Mouse (Mus musculus): Measurements from ENCODE around the gene S1pr1.

The S1pr1 gene

DNA sequence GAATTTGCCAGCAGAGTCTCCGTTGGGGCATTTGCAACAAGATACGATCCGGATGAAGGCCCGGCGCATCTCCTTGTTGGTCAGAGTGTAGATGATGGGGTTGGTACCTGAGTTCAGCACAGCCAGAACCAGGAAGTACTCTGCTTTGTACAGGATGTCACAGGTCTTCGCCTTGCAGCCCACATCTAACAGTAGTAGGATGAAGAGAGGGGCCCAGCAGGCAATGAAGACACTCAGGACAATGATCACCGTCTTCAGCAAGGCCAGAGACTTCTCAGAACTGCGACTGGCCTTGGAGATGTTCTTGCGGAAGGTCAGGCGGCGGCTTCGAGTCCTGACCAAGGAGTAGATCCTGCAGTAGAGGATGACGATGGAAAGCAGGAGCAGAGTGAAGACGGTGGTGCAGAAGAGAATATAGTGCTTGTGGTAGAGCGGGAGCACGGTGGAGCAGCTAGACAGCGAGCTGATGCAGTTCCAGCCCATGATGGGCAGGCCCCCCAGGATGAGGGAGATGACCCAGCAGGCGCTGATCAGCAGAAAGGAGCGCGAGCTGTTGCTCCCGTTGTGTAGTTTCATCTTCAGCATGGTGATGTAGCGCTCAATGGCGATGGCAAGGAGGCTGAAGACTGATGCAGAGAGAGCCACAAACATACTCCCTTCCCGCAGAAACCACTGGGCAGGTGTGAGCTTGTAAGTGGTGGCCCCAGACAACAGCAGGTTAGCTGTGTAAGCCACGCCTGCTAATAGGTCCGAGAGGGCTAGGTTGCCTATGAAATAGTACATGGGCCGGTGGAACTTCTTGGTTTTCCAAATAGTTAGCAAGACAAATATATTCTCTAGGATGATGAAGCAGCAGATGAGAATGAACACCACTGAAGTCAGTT lies 2.7 kb downstream of the S1pr1 start:
- no peak for DNase-seq (ENCODE audit: low spot score)

DNA sequence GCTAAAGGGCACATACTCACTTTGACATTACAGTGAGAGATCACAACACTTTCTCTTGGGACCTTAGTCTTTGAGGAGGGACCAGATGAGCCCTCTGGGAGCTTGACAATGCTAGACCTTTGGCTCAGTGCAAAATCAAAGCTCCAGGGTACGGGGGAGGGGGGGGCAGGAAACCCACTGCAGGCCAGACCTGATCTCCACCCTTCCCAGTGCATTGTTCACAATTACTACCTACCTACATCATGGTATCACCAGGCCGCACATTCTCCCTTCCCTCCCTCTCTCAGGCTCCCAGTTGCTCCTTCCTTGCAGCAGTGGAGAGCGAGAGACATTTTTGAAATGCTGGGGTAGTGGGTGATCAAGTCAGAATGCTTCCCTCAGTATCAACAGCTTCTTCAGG lies 3.5 kb downstream of the S1pr1 start:
- no peak for DNase-seq (ENCODE audit: low spot score)

DNA sequence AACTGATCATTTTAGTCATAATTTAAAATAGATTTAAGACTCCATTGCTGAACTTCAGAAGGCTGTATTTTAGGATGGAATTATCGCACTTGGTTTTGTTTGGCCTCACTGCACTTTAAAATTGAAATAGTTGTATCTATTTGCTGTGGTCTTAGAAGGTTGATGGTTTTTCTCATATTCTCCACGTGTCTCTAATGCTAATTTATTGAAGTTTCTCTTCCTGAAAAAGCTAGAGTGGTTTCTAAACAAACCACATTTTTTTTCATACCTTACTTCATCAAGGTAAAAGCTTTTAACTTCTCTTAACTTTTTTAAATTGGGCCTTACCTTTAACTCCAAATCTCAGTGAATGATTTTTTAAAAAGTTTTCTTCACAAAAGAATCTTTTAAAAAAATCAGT lies 4.8 kb downstream of the S1pr1 start:
- DNase-seq (ENCODE audit: low spot score), result no peak

DNA sequence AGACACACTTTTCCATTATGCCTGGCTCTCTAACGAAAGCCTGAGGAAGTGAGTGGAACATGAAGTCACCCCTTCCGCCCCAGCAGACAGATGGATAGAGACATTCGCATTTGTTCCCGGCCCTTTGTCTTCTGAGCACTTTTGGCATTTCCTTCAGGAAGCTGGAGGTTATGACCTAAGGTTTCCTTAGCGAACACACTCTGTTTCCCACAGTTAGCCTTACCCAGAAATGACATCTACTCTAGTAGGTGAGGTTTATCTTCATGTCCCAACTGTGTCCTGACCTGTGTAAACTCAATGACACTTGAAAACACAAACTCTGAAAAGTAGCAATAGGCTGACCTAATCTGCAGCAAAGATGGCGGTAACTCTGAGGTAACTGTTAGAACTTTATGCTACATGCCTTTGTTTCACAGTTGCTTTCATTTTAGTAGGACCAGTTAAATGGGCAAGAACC lies 5.7 kb downstream of the S1pr1 start:
- no peak for DNase-seq (ENCODE audit: low spot score)

DNA sequence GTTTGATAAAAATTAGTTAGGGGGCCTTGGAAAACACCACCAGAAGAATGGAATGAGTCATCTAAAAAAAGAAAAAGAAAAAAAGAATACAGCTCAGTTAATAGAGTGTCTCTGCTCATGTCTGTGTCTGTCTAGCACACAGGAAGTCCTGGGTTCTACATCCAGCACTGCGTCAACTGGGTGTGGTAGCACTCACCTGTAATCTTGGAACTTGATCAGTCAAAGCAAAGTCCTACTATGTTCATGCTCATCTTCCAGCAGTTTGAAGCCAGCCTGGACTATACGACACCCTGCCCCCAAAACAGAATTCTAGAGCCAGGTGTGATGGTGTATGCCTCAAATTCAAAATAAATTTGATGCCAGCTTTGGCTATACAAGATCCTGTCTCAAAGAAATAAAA lies 8.1 kb downstream of the S1pr1 start:
- no peak for DNase-seq (ENCODE audit: low spot score)

DNA sequence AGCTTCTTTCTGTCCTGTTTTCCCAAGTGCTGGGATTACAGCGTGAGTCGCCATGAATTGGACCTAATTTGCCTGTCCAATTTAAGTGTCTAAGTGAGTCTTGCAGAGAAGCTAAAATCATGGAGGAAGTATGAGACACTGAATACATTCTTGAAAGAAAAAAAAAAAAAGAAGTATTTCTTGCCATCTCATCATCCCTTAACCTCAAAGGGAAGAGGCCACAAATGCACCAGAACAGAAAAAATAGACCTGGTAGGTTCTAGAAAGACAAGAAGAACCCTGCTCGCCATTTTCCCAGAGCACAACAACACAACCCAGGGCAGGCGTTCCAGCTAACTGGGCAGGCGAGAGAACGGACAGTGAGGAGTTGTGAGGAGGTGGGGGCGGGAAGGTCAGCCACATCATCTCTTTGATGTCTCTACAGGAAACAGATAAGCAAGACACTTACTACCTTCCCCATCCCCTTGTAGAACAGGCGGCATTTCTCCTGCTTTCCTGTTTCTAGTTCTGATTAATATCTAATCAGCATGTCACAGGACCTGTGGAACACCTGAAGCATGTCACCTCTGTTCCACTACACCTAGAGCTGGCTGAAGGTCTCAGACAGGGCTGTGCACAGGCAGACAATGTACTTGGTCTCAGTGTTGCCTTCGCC lies 10.5 kb downstream of the S1pr1 start:
- no peak for DNase-seq (ENCODE audit: low spot score)

DNA sequence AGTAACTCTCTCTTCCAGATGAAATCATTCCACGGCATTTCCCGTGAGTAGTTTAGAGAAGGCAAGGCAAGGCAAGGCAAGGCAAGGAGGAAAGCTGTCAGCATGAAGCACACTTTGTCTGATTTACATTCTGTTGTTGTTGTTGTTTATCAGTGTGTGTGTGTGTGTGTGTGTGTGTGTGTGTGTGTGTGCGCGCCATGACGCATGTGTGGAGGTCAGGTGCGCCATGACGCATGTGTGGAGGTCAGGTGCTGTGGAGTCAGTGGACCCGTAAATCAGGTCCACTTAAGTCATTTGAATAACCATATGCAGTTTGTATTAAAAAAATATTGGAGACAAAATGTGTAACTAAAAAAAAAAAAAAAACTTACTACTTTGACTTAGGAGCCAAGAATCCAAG lies 11.2 kb downstream of the S1pr1 start:
- no peak for DNase-seq (ENCODE audit: low spot score)

DNA sequence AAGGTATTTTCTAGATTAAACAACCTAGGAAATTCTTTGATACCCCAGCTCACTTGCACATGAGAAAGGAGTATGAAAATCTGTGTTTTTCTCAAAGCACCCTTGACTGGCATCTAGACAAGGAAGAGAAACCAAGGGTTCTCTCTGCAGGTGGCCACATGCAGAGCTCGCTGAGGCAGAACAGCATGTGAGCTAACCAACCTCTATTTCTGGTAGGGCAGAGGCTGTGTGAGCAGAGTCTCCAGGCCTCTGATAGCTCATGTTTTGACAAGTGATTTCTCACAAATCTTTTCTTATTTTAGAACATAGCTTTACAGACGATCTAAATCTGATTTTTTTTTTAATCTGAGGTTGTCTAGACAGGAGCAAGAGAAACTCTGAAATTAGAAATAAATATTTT lies 12.8 kb downstream of the S1pr1 start:
- DNase-seq (ENCODE audit: low spot score), result no peak

DNA sequence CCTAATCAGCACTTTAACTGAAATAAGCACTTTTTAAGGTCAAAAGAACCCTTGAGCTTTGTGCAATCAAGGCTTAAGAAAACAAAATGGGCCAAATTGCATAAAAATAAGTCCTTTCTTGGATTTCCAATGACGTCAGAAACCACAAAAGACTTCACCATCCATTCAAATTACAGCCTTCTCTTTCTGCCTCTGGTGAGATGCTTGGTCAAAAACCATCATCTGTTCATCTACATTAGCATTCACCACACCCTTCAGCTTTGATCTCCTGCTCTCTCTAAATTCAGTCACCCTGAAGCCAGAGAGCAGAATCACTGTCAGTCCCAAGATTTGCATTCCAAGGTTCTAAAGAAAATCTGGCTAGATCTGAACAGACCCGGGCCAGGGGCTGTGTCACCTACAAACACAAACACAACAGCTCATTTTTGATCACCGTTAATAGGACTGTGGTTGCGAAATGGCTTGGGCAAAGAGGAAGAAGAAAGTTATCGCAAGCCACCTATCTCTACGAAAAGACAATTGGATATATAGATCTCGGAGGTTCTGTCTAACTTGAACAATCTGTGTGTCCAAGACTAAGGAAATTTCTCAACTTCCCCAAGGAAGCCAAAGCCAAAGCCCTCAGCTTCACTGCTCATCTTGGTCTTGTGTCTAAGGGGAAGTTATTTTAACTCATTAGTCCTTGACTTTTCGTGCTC lies 19.5 kb downstream of the S1pr1 start:
- no peak for DNase-seq (ENCODE audit: low spot score)

DNA sequence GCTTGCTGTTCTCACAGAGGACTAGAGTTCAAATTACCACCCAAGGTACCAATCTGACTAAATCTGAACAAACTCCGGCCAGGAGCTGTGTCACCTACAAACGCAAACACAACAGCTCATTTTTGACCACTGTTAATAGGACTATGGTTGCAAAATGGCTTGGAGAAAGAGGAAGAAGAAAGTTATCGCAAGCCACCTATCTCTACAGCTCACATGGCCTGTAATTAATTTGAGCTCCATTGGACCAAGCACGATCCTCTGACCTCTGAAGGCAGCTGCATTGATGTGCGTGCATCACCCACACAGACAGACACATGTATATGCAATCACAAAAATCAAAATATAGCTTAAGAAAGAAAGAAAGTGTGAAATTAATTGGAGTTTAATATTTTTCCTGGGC lies 20.7 kb downstream of the S1pr1 start:
- DNase-seq (ENCODE audit: low spot score), result no peak

DNA sequence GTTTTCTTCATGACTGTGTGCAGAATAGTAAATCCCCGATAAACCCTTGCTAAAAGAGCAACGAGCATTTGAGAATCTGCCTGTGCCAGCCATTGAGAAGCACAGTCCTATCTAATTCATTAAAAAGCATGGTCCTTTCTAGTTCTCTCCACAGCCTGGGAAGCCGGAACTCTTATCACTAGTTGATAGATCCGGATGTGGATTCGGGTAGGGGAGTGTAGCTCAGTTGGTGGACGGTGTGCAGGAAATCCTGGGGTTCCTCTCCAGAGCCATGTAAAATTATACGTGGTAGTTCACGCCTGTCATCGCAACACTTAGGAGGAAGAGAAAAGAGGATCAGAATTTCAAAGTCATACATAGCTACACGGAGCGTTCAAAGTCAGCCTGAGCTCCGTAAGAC lies 21.5 kb downstream of the S1pr1 start:
- DNase-seq (ENCODE audit: low spot score), result no peak

DNA sequence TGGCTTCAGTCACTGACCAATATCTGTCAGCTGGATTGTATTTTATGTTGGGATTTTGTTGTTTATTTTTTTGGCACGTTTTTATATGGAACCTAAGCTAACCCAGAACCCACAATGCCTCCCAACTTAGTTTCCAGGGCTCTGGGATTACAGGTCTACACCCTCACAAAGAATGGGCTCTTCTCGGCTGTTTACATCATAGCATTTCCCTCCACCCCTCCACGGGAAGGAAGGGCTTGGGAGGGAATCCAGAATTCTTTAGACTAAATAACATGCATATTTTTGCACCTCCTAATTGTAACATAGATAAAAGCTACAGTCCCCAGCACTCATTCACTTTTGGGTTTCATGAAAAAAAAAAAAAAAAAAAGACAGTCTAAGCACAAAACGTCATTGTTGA lies 22.0 kb downstream of the S1pr1 start:
- DNase-seq (ENCODE audit: low spot score), result no peak

DNA sequence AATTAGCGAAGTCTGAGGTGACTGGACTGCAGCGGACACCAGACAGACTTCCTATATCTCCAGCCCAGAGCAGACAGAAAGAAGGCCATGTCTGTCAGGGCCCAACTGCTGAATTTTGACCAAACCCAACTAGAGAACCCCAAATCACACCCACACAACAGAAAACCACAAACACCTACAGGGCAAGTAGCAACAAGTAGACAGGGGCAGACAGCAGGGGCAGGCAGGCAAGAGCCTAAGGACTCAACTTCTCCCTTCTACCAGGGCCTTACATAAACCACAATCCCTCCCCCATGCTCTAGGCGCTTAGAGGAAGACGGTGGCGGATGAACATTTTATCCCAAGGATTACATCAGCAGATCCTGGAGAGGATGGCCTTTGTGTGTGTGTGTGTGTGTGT lies 22.5 kb downstream of the S1pr1 start:
- DNase-seq (ENCODE audit: low spot score), result no peak

DNA sequence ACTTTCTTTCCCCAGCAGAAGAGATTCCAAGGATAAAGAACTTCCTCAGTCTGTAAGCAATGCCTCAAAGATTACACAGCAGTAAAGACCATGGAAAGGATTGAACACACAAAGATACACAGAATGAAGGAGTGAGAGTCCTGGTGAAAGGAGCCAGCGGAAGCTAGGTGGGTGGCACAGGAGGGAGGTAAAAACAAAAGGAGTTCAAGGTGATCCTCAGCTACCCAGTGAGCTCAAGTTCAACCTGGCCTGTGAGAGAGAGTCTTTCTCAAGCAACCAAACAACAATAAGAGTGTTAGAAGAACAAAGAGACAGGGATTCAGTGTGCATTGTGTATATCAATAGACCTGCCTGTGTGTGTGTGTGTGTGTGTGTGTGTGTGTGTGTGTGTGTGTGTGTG lies 25.0 kb downstream of the S1pr1 start:
- no peak for DNase-seq (ENCODE audit: low spot score)

DNA sequence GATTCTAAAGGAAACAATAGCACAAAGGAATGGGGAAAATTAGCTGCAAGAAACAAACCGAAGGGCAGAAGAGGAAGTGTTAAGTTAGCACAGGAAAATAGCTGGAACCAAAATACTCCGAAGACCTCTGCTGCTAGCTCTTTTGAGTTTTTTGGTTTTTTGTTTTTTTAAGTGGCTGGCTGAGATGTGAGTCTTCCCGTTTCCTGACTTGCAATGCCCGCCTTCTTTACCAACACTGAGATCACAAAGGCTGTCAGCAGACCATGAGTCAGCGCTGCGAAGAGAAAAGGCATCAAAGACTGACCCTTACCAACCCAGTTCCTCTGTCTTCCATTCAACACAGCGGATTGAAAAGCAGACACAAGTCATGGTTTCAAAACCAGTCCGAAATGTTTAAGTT lies 25.5 kb downstream of the S1pr1 start:
- no peak for DNase-seq (ENCODE audit: low spot score)

DNA sequence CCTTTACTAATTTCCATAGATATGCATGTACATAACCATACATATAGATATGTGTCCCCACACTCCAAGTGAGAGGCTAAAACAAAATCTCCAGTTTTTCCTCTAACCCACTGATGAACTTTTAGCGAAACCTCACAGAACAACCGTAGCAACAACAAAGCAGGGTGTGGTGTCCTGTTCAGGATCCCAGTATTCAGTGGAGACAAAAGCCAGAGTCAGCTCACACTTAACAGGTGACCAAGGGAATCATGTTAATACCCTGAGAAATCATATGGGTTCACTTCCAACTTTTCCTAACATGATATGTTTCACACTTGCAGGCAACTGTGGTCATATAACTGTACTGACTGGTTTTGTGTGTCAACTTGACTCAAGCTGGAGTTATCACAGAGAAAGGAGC lies 27.1 kb downstream of the S1pr1 start:
- no peak for DNase-seq (ENCODE audit: low spot score)

DNA sequence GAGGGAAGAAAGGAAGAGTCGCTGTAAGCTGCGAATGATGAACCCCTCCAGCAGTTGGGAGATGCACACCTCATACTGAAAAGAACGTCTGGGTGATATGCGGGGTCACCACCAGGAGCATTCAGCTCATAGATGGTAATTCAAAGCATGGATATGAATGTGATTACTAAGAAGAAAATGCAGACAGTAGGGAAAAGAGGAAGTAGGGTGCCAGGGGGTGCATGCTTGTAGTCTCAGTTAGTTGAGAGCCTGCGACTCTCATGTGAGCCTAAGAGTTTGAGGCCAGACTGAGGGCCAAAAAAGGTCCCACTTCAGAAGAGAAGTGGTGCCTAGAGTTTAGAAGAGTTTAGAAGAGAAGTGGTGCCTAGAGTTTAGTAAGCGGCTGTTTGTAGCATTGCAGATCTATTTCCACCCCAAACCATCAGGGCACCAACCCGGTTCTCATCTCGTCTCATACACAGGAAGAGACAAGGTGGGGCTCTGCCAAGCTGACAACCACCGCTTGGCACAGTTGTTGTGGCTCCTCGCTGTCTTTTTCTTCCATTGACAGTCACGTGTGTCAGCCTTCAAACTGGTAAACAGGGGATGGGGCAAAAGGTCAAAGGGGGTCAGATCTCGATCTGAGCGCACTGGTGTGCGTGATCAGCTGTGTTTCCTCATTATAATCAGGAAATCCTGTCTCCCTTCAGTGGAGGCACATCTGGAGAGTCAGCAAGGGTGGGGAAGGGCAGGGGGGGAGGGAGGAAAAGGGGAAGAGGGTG lies 32.4 kb downstream of the S1pr1 start:
- DNase-seq (ENCODE audit: low spot score), result no peak

DNA sequence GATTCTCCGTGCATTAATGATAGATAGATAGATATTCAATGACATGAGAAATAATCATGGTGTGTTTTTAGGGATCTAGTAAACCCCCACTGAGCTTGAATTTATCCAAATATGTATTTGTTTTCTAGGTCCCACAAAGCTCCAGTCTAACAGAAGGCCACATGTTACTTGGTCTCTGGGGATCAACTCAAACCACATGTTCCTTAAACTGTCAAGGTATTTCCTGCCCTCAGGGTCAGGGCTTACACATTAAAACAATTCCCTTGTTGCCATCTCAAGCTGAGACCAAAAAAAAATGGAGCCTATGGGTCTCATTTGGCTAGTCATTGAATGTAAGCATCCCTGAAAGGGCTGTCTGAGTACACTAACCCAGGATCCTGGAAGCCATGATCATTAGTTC lies 33.7 kb downstream of the S1pr1 start:
- DNase-seq (ENCODE audit: low spot score), result no peak

DNA sequence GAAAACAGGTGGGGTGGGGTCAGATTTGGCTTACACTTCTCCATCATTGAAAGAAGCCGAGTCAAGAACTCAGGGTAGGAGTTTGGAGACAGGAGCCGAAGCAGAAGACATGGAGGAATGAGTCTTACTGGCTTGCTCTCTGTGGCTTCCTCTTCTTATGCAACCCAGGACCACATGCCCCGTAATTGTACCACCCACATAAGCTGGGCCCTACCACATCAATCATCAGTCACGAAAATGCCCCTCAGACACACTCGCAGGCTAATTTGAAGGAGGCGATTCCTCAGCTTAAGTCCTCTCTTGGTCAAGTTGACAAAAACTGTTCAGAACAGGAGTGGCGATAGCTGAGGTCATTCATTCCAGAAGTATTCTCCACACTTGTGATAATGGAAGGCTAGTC lies 35.9 kb downstream of the S1pr1 start:
- DNase-seq (ENCODE audit: low spot score), result no peak

DNA sequence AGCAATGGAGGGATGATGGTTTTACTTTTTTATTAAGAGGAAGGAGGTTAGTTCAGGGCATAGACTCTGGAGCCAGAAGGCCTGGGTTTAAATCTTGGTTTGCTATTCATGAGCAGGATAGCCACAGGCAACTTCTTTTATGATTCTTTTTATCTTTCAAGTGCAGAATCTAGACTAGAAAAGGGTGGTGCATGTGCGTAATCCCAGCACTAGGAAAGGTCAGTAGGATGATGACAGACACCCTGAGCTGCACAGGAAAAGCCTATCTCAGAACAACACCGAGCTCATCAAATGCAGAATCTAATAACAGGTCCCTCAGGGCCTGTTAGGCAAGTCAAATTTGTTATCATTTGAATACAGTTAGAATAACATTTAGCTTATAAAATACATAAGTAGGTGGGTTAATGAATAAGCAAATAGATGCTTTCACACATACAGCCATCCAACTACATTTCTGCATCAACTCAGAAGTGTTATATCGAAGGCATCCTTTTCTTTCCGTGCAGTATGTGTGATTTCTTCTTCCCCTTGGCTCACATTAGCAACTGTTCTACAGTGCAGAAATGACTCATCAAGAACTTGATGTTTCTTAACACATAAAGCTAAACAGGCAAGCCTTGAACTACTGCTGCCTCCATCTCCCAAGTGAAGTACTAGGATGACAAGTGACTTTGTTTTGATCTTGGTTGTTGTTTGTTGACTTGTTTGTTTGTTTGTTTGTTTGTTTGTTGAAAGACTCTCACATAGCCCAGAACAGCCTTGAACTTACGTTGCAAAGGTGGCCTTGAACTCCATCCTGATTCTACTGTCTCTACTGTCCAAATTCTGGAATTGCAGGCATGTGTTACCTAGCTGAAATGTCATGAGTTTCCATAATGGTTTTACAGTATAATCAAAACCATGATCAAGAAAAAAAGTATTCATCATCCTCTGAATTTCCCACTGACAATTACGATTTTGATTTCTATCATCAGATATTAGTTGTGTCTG lies 39.0 kb downstream of the S1pr1 start:
- no peak for DNase-seq (ENCODE audit: low spot score)

DNA sequence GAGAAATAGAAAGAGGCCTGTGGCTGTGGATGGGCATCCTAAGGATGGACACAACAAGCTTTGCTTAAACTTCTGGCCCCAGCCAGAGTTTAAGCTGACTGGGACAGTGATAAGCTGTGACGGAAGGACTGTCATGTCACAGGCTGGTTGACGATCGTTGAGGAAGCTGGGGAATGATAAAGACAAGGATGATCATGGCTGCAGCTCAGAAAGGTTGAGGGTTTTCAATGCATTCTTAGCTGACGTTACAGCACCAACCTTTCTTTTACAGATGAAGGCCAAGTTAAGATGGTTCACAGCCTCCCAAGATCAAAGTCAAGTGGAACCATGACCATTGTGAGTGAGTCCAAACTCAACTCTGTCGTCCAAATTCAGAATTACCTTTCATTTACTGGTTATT lies 40.2 kb downstream of the S1pr1 start:
- no peak for DNase-seq (ENCODE audit: low spot score)

All from ovary, postnatal 36 days (tissue).